Mouse (Mus musculus) spleen, embryonic (tissue): Measurements from ENCODE around the gene Olfr70.

Experiments used
- CTCF ChIA-PET: fragments of 350-600 bp; sonication (Branson Sonifier 250); formaldehyde crosslinking; loops from one replicate; lab custom pipeline; 2022; lab: Charles Lee

Gene Olfr70

GRCm38 (mm10) chr4:43656339-43657109 is 44.1 kb downstream of the Olfr70 start, which contains the start of gene Hint2:
TSS of gene Hint2 (minus strand) at chr4:43656466.
- CTCF ChIA-PET = no interaction called here

- CTCF ChIA-PET = no interaction called here
These were observed 44.8 kb downstream of the Olfr70 start for GRCm38 (mm10) chr4:43655656-43656338.

GRCm38 (mm10) chr4:43653161-43654015 is 47.2 kb downstream of the Olfr70 start, which contains the start of gene Spag8:
TSS of gene Spag8 (minus strand) at chr4:43653594.
- CTCF ChIA-PET = no interaction called here

- CTCF ChIA-PET = no interaction called here
These were observed 47.9 kb downstream of the Olfr70 start for GRCm38 (mm10) chr4:43652726-43653125.

GRCm38 (mm10) chr4:43649783-43650182 is 50.8 kb downstream of the Olfr70 start:
- CTCF ChIA-PET = no interaction called here
